Mouse (Mus musculus): ENCODE measurements around the gene Ccdc97.
A peak's percentile ranks its signal among the peaks of the same experiment; 100 is the strongest.

Gene Ccdc97

DNA sequence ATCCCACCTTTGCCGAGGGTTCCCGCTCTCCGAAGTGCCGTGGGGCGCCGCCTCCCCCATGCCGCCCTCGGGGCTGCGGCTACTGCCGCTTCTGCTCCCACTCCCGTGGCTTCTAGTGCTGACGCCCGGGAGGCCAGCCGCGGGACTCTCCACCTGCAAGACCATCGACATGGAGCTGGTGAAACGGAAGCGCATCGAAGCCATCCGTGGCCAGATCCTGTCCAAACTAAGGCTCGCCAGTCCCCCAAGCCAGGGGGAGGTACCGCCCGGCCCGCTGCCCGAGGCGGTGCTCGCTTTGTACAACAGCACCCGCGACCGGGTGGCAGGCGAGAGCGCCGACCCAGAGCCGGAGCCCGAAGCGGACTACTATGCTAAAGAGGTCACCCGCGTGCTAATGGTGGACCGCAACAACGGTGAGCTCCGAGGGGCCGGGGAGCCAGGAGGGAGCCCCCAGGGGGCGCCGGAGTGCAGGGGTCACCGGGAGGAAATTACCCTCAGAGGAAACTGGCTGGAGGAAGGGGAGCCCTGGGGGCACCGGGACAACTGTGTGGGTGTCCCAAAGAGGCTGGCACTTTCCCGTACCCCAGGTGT, 31.0 kb downstream of the Ccdc97 start:
- DNase-seq = no peak

DNA sequence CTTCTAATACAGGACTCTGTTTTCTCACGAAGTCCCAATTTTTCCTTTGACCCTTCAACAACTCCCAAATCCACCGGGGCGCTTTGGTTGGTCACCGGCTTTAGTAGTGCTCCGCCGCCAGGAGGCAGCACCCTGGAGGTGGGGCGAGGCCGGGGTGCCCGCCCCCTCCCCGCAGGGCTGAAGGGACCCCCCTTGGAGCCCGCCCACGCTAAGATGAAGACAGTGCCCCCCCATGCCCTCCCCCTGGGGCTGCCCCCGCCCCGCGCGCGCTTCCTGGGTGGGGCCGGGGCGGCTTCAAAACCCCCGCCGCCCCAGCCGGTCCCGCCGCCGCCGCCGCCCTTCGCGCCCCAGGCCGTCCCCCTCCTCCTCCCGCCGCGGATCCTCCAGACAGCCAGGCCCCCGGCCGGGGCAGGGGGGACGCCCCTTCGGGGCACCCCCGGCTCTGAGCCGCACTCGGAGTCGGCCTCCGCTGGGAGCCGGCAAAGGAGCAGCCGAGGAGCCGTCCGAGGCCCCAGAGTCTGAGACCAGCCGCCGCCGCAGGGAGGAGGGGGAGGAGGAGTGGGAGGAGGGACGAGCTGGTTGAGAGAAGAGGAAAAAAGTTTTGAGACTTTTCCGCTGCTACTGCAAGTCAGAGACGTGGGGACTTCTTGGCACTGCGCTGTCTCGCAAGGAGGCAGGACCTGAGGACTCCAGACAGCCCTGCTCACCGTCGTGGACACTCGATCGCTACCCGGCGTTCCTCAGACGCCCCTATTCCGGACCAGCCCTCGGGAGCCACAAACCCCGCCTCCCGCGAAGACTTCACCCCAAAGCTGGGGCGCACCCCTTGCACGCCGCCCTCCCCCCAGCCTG, 32.0 kb downstream of the Ccdc97 start, which contains the start of gene Tgfb1:
TSS of gene Tgfb1 (plus strand) at position 323 of the 852 bp plus-strand sequence.
- DNase-seq = no peak

DNA sequence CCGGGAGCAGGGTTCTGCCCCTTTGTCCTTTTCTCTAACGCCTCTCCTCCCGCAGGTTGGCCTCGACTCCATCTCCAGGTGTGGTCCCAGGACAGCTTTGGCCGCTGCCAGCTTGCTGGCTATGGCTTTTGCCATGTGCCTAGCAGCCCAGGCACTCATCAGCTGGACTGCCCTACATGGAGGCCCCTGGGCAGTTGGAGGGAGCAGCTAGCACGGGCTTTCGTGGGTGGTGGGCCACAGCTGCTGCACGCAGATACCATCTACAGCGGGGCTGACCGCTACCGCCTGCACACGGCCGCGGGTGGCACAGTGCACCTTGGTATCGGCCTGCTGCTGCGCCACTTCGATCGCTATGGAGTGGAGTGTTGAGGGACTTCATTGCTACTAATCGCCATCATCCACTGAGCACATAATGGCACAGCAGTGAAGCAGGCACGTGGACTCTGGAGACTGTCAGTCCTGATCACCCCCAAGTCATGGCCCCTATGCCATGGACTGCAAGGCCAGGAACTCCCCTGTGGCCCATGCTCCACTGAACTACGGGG, 32.9 kb downstream of the Ccdc97 start:
- no peak for DNase-seq

DNA sequence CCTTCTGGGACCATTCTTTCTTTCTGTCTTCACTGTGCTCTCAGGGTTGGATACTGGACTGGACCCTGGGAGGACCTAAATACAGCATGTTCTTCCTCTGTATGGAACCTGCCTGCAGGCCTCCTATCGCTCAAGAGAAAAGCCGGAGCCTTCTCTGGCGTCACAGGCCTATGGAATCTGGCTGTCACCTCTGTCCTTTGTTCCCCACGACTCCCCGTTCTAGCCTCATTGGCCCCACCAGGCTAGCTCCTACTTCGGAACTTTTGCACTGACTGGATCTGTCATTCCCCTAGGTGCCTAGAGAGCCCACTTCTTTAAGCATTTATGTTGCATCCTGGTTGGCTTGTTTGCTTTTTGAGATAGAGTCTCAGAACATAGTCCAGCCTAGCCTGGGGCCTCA, 34.2 kb downstream of the Ccdc97 start:
- DNase-seq = no peak

DNA sequence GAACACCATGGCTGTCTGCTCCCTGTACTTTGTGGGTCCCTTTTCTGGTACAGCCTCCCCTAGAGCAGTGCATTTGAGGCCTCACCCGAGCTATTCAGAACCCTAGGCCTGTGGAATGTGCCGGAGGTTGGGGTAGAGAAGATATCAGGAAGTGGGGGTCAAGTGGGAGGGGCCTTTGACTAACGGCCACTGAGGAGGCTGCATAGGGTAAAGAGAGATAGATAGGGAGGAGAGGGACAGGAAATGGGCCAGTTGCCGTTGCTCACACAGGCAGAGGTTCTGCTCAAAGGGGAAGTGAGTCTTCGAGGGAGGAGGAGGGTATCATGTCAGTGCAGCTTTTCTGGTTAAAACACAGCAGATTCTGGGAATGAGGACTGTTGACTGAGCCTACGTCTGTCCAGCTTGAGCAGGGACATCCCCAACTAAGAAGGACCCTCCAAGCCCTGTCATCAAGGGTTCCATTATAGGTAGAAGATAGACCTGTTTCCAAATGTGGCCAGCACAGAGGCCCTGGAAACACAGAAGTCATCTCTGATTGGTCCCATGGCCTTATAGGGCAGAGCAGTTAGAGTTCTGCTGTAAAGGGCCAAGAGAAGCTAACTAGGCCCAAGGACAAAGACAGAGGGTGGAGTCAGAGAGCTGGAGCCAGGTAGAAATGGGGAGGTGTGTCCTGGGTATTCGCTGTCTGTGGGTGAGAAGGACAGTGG, 35.3 kb downstream of the Ccdc97 start:
- no peak for DNase-seq

DNA sequence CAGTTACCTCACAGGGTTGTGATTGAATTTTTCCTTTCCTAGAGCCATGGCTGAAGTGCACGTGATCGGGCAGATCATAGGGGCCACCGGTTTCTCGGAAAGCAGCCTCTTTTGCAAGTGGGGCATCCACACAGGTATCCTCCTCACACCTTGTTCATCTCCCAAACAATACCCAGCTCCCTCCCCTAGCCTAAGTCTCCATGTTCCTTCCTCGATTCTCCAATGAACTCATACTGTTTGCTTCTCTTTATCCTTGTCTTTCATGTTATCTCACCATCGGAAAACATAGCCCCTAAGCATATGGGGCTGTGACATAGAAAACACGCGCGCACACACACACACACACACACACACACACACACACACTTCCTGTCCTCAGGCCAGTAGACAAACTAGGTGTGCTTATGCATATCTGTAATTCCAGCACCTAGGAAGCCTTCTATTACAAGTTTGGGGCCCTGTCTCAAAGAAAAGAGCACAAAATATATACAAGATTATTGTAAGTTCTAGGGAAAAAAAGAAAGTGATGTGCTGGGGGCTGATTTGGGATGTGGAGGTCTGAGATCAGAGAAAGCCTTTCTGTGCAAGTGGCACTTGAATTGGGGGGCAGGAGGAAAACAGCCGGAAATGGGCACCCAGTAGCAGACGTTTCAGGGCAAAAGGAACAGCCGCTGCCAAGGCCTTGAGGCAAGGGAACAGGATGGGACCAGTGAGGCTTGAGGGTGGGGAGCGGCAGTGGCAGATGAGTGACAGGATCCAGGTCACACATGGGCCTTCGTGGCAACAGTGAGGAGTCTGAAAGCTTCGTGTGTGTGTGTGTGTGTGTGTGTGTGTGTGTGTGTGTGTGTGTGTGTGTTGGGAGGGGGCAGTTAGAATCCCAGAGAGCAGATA, 37.3 kb downstream of the Ccdc97 start:
- peak; percentile 46 for DNase-seq

DNA sequence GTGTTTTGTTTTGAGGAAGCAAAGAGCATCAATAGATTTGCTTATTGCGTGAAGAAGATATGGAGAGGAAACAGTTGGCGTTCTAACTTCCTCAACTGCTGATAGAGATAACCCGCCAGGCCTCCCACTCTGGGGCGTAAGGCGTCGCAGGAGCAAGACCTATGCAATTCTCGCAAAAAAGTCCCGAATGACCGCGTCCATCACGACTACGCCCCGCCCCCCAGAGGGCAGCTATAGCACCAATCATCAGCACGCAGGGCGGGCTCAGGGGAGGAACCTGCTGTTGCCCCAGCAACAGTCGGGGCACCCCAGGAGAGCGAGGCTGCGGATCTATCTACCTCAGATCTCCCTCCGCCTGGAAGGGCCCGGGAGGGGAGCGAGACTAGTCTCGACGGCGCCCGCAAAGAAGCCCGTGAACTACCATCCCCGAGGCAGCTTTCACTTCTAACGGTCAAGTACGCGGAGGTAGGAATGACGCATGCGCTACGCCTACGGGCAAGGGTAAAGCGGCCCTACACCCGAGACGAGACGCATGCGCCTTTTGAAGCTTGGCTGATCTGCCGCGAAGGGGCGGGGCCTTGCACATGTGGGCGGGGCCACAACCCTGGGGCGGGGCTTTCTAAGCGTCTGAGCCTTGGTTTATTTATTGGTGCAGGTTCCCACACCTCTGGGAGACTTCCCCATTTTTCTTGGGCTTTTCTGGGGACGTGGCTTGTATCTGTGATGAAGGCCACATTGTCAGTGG, 38.2 kb downstream of the Ccdc97 start, which contains the start of gene B9d2:
TSS of gene B9d2 (plus strand) at position 267 of the 745 bp plus-strand sequence.
- DNase-seq = peak; percentile 94

DNA sequence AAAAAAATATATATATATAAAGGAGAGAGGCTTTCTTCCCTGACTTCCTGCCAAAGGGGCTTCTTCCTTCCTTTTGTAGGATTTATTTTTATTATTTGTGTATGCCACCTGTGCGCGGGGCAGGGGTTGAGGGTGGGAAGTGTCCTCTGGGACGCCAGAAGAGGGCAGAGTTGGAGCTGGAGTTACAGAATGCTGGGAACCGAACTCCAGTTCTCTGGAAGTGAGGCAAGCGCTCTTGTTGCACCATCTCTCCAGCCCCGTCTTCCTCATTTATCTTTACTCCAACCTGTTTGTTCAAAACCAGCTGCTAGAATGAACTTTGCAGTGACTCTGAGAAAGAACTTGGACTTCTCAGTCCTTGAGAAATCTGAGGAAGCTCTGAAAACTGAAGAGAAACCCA, 38.9 kb downstream of the Ccdc97 start:
- no peak for DNase-seq

DNA sequence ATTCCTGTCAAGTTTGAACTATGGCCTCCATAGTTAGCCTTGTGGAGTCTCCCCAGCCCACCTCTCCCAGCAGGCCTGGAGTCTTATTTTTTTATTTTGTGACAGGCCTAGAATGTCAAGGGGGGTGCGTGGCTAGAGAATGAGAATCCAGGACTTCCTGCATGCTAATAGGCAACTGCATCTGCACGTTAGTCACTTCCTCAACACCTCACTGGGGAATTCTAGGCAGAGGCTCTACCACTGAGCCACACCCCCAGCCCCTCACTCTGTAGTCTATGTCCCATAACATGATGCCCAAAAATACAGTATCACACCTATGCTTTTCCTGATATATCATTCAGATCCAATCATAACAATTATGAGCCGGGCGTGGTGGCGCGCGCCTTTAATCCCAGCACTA, 41.9 kb downstream of the Ccdc97 start:
- DNase-seq = peak; percentile 51

DNA sequence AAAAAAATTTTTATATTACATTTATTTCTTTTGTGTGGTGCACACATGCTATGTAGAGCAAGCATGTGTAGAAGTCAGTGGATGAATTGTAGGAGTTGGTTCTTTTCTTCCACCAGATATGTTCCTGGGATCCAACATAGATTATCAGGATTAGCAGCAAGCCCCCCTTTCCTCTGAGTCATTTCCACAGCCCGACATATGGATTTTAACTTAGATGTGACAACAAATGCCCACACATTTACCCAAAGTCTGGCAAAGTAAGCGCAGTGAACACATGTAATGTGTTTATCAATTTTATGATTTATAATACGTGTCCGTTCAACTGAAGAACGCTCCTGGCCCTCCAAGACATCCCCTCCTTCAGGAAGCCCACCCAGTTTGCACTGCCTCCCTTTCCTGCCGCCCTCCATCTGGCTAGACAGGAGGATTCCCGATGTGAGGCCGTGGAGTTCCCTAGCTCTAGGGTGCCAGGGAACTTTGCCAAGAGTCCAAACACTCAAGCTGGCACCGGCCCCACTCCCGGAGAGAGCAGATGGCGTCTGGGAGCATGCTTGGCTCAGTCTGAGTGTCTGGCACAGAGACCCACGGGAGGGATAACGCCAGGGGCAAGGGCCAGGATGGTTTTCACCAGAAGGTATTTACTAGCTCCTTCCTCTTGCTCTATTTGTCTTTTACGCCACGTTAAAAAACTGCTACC, 42.7 kb downstream of the Ccdc97 start:
- peak; percentile 98 for DNase-seq

DNA sequence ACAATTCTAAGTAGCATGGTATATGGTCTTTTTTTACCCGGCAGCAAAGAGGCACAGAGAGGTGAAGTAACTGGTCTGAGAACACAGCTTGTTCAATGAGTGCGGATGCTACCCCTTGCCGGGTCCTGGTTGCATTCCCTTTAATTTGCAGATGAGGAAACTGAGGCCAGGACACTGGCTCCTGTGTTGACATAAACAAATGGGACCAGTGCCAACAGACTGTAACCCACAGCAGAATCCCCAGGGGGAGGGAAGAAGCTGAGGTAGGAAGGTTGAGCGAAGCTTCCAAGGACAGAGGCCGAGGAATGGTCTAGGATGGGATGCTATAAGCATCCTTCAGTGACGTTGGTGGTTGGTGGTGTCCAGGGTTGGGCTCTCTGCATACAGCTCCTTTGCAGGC, 43.5 kb downstream of the Ccdc97 start:
- DNase-seq = peak; percentile 58

DNA sequence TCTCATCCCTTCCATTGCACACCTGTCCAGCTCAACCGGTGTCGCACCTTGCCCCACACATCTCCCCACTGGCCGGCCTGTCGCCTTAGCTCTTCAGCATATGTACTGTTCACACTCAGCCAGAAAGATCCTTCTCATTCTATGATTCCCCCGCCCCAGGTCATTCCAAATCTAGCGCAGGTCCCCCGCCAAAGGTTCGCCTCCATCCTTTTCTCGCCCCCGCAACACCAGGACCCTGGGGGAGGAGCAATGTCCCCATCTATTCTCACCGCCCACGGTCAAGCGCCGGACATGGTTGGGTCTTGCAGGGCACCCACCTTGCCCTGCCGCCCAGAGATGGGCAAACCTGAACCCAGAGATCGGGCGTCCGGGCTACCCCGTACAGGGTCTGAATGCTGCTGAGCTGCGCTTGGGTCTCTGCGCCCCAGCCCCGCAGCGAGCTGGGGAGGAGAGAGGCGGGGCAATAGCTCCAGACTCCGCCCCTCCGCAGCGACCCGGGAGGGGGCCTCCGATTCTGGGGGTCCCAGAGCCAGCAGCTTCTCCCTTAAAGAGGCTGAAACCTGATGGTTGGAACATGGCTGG, 44.1 kb downstream of the Ccdc97 start, which contains the start of gene Tmem91:
TSS of gene Tmem91 (minus strand) at position 448 of the 582 bp plus-strand sequence.
- no peak for DNase-seq

DNA sequence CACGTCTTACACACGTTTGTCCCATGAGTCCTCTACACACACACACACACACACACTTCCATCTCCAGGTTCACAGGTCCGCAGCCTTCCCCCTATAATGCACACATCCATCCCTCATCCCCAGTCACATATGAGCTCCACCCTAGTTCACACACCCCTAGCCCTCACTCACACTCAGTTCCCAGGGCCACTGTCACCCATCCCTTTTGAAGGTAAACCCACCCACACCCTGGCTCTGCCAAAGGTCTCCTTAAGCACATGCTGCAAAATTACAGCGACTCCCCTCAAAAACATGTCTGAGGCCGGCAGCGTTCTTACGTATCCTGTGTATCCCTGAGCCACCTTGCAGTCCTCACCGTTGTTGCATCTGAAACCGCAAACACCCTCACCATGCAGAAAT, 44.6 kb downstream of the Ccdc97 start:
- no peak for DNase-seq

DNA sequence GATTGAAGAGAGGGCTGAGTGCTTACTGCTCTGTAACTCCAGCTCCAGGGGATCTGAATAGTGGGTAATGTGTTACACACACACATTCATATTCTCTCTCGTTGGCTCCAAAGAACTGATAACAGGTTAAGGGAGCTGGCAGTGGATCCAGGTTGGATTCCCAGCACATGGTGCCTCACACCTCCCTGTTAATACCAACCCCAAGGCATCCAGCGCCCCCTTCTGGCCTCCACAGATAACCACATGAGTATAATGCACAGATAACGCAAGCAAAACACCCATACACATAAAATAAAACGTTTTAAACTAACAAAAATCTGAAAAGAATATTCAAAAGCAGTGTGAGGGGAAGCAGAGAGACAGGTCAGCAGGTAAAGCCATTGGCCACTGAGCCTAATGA, 46.4 kb downstream of the Ccdc97 start:
- no peak for DNase-seq

DNA sequence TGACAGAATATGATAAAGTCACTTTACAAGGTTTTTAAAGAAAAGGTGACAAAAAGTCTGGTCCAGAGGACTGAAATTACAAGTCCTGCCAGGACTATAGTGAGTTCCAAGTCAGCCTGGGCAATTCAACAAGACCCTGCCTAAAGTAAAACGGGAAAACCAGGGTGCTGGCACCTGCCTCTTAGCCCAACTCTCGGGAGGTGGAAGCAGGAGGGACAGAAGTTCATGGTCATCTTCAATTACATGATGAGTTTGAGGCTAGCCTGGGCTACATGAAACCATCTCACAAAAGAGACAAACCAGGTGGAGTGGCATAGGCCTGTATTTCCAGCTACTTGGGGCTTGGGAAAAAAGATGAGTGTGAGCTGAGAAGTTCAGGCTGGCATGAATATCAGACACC, 47.2 kb downstream of the Ccdc97 start:
- DNase-seq = no peak

DNA sequence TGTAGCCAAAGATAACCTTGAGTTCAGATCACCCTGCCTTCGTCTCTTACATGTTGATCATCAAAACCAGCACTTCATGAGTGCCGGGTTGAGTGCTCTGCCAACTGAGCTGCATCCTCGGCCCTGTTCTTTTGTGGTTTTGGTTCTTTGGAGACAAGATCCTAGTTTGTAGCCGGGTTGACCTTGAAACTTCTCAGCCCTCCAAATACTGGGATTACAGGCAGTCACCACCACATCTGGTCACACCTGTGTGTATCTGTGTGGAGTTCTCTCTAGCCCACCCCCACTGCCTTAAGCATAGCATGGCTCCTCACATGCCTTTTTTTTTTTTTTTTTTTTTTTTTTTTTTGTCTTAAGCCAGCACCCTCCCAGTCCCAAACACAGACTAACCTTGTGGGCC, 48.8 kb downstream of the Ccdc97 start:
- no peak for DNase-seq

DNA sequence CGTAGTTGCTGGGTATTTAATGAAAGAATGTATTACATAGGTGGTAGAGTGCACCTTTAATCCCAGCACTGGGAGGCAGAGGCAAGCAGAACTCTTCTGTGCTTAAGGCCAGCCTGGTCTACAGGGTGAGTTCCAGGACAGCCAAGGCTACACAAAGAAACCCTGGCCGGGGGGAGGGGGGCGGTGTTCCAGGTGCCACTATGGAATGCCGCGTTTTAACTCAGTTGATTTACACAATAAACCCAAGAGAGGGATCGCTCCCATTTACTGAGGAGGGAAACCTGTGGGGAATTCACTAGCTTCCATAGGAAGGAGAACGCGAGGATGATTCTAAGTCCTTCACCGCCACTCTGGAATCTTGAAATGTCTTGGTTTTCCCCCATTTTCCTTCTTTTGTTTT, 49.3 kb downstream of the Ccdc97 start:
- DNase-seq = no peak

DNA sequence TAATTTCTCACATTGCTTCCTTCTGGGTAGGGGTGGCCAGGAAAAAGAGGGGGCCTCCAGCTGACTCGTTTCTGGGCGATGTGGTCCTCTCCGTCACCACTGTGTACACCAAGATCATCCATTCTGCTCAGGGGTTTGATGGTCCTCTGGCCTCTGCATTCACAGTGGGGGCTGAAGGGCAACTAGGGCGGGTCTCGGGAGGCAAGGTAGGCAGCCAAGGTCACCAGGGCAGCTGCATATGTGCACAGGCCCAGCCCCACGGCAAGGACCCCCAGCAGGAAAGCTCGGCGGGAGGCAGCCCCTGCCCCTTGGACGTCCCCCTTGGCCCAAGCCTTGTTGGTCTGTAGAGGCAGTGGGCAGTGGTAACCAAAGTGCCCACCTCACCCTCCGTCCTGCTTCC, 49.7 kb downstream of the Ccdc97 start:
- no peak for DNase-seq

DNA sequence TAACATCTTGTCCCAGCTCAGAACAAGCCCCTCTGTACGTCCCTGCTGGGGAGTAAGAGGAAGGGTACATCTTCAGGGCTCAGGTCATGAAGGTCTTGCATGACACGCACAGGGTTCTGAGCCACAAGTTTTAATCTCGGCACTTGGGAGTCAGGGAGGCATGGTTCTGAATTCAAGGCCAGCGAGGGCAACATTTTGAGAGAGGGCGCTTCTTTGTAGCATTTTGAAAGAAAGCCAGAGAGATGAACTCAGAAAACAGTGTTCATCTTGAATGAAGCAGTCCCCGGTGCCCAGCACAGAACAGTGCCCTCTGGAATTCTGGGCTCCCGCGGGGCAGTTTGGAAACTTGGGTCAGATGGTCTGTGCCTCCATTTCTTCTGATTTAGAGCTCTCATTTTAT, 52.5 kb downstream of the Ccdc97 start:
- no peak for DNase-seq

Measured in cerebellum, adult 9-11 months (tissue).